Mouse (Mus musculus) CH12.LX (cell line): ENCODE data around the gene Rnf43. TPM values are rescaled to one million over a fixed set of nuclear protein-coding genes. Genes with fewer than 3 reads are reported as not detected.

Experiments
- DNase-seq: peaks from one replicate; pipeline ENCODE4 v3.0.0-alpha.2; 2013; ENCODE audit errors: extremely low read depth
- H3K27ac ChIP-seq: 2 replicates; pipeline ENCODE4 v1.5.1; 2012; ENCODE audit warnings: low read depth, mild to moderate bottlenecking, control low read depth, moderate library complexity; ENCODE audit not compliant: insufficient read depth
- H3K27me3 ChIP-seq: replicated peaks from 2 replicates; pipeline ENCODE3; 2012; ENCODE audit warnings: inconsistent platforms
- H3K36me3 ChIP-seq, 2 experiments: replicated peaks in 1 of 2; 2 replicates each; pipeline versions ENCODE3 to v1.6.1; 2012; ENCODE audit warnings: inconsistent platforms in 1 of 2, low read length in 1 of 2, mild to moderate bottlenecking in 1 of 2, mixed read lengths in 1 of 2, moderate library complexity in 1 of 2; ENCODE audit not compliant: control insufficient read depth in 1 of 2, insufficient read depth in 1 of 2
- H3K4me1 ChIP-seq, 2 experiments: 2 replicates each; pipeline ENCODE4 v1.6.1; 2012; ENCODE audit warnings: inconsistent platforms in 1 of 2, moderate library complexity in 1 of 2; ENCODE audit not compliant: insufficient read depth in 2 of 2, control insufficient read depth in 1 of 2
- H3K4me2 ChIP-seq: 2 replicates; pipeline ENCODE4 v1.6.1; 2012; ENCODE audit warnings: low read depth, mild to moderate bottlenecking, control low read depth; ENCODE audit not compliant: poor library complexity, insufficient read depth, severe bottlenecking
- H3K4me3 ChIP-seq, 3 experiments: fragments of 150-350 bp in 1 of 3; sonication (generic) in 1 of 3; replicated peaks in 1 of 3; 2 replicates each; pipeline versions ENCODE3 to v1.5.1; 2011 to 2012; ENCODE audit warnings: low read depth in 2 of 3, low read length in 2 of 3, mild to moderate bottlenecking in 2 of 3, moderate library complexity in 2 of 3, control low read depth in 1 of 3, improper control_type of control experiment in 1 of 3, inconsistent platforms in 1 of 3, mixed read lengths in 1 of 3; ENCODE audit not compliant: poor library complexity in 1 of 3
- H3K79me2 ChIP-seq: replicated peaks from 2 replicates; pipeline ENCODE4 v1.6.1; 2012; ENCODE audit warnings: mild to moderate bottlenecking, moderate library complexity; ENCODE audit not compliant: control insufficient read depth, poor library complexity, insufficient read depth, severe bottlenecking; ENCODE audit errors: extremely low read depth
- H3K9ac ChIP-seq: 2 replicates; pipeline ENCODE4 v1.6.1; 2012; ENCODE audit warnings: low read depth, mild to moderate bottlenecking, control low read depth, moderate library complexity; ENCODE audit not compliant: insufficient read depth
- H3K9me3 ChIP-seq: replicated peaks from 2 replicates; pipeline ENCODE3; 2012; ENCODE audit warnings: low read length, inconsistent platforms, mixed read lengths
- CHD1 ChIP-seq: IDR thresholded peaks from 2 replicates; pipeline ENCODE4 v1.6.1; 2012; ENCODE audit warnings: low read depth, low read length, improper control_type of control experiment, inconsistent platforms
- ELF1 ChIP-seq: IDR thresholded peaks from 2 replicates; pipeline ENCODE4 v1.6.1; 2014; ENCODE audit warnings: low read depth, mild to moderate bottlenecking, inconsistent platforms, low read length, improper control_type of control experiment
- GABPA ChIP-seq: IDR thresholded peaks from 2 replicates; pipeline ENCODE4 v1.6.1; 2012; ENCODE audit warnings: low read depth, low read length, improper control_type of control experiment, inconsistent platforms; ENCODE audit not compliant: insufficient replicate concordance
- JUN ChIP-seq: IDR thresholded peaks from 2 replicates; pipeline ENCODE4 v1.6.1; 2011; ENCODE audit warnings: low read depth, mild to moderate bottlenecking, low read length, improper control_type of control experiment, moderate library complexity; ENCODE audit not compliant: insufficient read depth
- JUND ChIP-seq: conservative IDR thresholded peaks from 2 replicates; pipeline ENCODE4 v1.6.1; 2011; ENCODE audit warnings: low read depth, low read length, improper control_type of control experiment
- MEF2A ChIP-seq: IDR thresholded peaks from 2 replicates; pipeline ENCODE4 v1.6.1; 2014; ENCODE audit warnings: low read depth, mild to moderate bottlenecking, inconsistent platforms, low read length, improper control_type of control experiment, borderline replicate concordance
- POLR2A ChIP-seq: IDR thresholded peaks from 2 replicates; pipeline ENCODE4 v1.6.1; 2011; ENCODE audit warnings: low read depth, mild to moderate bottlenecking, improper control_type of control experiment, low read length
- POLR2AphosphoS2 ChIP-seq: IDR thresholded peaks from 2 replicates; pipeline ENCODE4 v1.6.1; 2011; ENCODE audit warnings: low read depth, low read length, improper control_type of control experiment
- RAD21 ChIP-seq: IDR thresholded peaks from 2 replicates; pipeline ENCODE4 v1.6.1; 2011; ENCODE audit warnings: low read depth, mild to moderate bottlenecking, low read length, improper control_type of control experiment, moderate library complexity
- RCOR1 ChIP-seq: conservative IDR thresholded peaks from 2 replicates; pipeline ENCODE4 v1.6.1; 2012; ENCODE audit warnings: low read depth, mild to moderate bottlenecking, inconsistent platforms, low read length, improper control_type of control experiment
- UBTF ChIP-seq: IDR thresholded peaks from 2 replicates; pipeline ENCODE4 v1.6.1; 2012; ENCODE audit warnings: low read depth, mild to moderate bottlenecking, inconsistent platforms, low read length, improper control_type of control experiment, moderate library complexity
- USF1 ChIP-seq: IDR thresholded peaks from 2 replicates; pipeline ENCODE4 v1.6.1; 2014; ENCODE audit warnings: low read depth, mild to moderate bottlenecking, inconsistent platforms, low read length, improper control_type of control experiment
- USF2 ChIP-seq: conservative IDR thresholded peaks from 2 replicates; pipeline ENCODE4 v1.6.1; 2011; ENCODE audit warnings: low read depth, low read length, improper control_type of control experiment
- ZNF384 ChIP-seq: IDR thresholded peaks from 2 replicates; pipeline ENCODE4 v1.6.1; 2012; ENCODE audit warnings: low read depth, low read length, improper control_type of control experiment, inconsistent platforms
- dilution Hi-C: fragments of 300-500 bp; cut with MboI; formaldehyde crosslinking; loops from 2 replicates; pipeline ENCODE4 v1.14.3; 2020; ENCODE audit warnings: low sequenced_read_pairs; ENCODE audit not compliant: extremely low pct_unique_long_range_greater_than_20kb, extremely low pct_ligation_motif_present
- in situ Hi-C: fragments of 300-500 bp; cut with MboI; formaldehyde crosslinking; loops from 3 replicates; pipeline ENCODE4 v1.14.3; 2019; ENCODE audit warnings: low sequenced_read_pairs, low pct_ligation_motif_present, low pct_unique_long_range_greater_than_20kb, mixed read lengths
- polyA plus RNA-seq: library from polyadenylated mRNA; unstranded; fragments of >175 nt; gene quantifications from 2 replicates; pipeline ENCODE4 v1.2.1, GENCODE M21; 2012; ENCODE audit warnings: low read depth; ENCODE audit not compliant: insufficient read length
- total RNA-seq, 2 experiments: library from RNA; depleted of rRNA; stranded (reverse); fragments of 300-350 nt in 1 of 2; fragments of >200 nt in 1 of 2; gene quantifications; 2 replicates each; pipeline ENCODE4 v1.2.3; 2012 to 2014

The Rnf43 gene
- total and polyA plus RNA-seq, 3 experiments: 12.2 to 27.7 (median 26.3) TPM

DNA sequence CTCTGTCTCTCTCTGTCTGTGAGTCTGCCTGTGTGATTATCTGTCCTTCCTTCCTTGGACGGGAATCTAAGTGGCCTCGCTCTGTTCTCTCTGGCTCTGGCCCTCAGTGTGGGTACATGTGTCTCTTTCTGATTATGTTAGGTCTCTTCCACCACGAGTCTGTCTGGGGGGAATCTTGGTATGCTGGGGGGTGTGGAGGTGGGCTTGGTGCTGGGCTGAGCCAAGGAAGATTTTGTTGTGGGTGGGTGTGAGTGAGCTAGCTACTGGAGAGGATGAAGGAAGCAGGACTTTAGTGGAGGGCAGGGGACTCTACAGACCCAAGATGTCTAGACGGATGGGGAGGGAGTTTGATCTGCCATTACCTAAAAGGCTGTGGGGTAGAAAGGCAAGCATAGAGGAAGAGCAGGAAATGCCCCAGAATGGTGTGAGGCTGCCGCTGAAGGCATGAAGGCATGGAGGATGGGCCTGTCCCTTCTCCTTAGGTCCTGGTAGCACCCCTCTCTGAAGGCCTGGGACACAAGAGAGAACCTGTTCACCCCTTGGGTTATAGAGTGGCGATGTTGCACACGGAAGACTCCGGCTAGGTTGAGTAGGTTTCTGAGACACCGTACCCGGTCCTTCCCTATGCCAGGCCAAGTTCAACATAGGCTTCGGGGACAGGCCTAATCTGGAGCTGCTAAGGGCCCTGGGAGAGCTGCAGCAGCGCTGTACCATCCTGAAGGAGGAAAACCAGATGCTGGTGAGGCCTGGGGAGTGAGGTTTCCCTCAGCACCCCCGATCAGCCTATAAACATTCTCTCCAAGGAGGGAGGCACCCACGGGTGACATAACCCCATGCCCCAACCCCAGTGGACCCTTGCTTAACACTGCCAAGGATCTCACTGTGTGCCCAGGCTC lies 99.5 kb downstream of the Rnf43 start:
- DNase-seq: peak; percentile 42
- Histone ChIP-seq H3K4me1 (peaks cover 13 to 40% of the 10 kb centered on the region in 2 experiments; a peak in 3 of 4 replicates), H3K27me3 (no peaks in the 10 kb centered on the region), H3K4me2 (no peak overlapping the region), H3K27ac (no peak overlapping the region), H3K79me2 (peaks cover 4% of the 10 kb centered on the region), H3K9me3 (peaks cover 7% of the 10 kb centered on the region), H3K36me3 (peaks cover 36 to 62% of the 10 kb centered on the region in 2 experiments)
- dilution Hi-C loops: no loop called here
- no peak for TF ChIP-seq UBTF
- TF ChIP-seq USF1: no peak
- no peak for TF ChIP-seq GABPA
- 0 out of 2 replicates have a peak, but pooled peaks have one; percentile 23 for TF ChIP-seq POLR2A
- TF ChIP-seq MEF2A: no peak
- no peak for TF ChIP-seq ZNF384
- no peak for TF ChIP-seq RCOR1
- TF ChIP-seq POLR2AphosphoS2: no peak
- TF ChIP-seq, all 38 proteins: peak for 1
- in situ Hi-C loops: no loop called here
- H3K9ac ChIP-seq: no peak overlapping the region
- no peak overlapping the region for H3K4me3 ChIP-seq

DNA sequence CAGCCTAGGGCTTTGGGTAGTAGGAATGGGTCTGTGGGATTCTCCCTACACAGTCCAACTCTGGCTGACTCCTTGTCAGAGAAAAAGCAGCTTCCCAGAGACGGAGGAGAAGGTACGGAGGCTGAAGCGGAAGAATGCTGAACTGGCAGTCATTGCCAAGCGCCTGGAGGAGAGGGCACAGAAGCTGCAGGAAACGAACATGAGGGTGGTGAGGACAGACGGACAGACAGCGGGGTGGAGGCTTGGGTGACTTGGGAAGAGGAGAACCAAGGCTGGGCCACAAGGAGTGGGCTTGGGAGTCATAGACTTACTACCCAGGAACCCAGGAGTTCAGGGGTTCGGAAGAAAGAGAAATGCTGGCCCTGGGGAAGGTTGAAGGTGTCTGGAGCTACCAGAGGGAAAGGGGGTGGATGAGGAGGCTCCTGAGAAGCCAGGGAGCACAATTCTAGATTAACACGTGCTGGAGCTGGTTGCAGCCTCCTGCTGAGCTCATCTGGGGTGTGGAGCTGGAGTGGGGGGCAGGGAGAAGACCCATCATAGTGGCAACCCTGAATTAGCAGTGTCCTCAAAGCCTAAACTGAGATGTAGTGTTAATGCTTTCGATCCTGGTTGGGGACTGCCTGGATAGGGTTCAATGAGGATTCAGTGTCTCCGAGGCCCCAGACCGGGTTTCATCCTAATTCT lies 100.3 kb downstream of the Rnf43 start:
- TF ChIP-seq JUN: no peak
- no peak for TF ChIP-seq RAD21
- no peak for TF ChIP-seq USF2
- no peak for TF ChIP-seq JUND
- TF ChIP-seq CHD1: no peak
- no peak for TF ChIP-seq ELF1
- peaks cover 13 to 40% of the 10 kb centered on the region in 2 experiments; a peak in 3 of 4 replicates for H3K4me1 ChIP-seq
- peaks cover 7% of the 10 kb centered on the region for H3K9me3 ChIP-seq
- in situ Hi-C loops: no loop called here
- no peak overlapping the region for H3K4me3 ChIP-seq
- DNase-seq: no peak
- H3K79me2 ChIP-seq: no peaks in the 10 kb centered on the region; the same call in 1 of the 2 replicates
- H3K27ac ChIP-seq: no peak overlapping the region
- no peaks in the 10 kb centered on the region for H3K27me3 ChIP-seq
- no peak overlapping the region for H3K4me2 ChIP-seq
- dilution Hi-C loops: no loop called here
- H3K36me3 ChIP-seq: peaks cover 34 to 64% of the 10 kb centered on the region in 2 experiments
- H3K9ac ChIP-seq: no peak overlapping the region
